Mouse (Mus musculus) hindbrain, postnatal 0 days (tissue): ENCODE results near the gene Ninl. TPM values are rescaled to one million over a fixed set of nuclear protein-coding genes. Genes with fewer than 3 reads are reported as not detected.
"Not testable (repeated sequence)": the region's sequence is repeated elsewhere in the genome, so short reads cannot be mapped to it uniquely, and the experiment has no call there.

ENCODE experiments used
- ATAC-seq: fragments of 200-750 bp; cut with Nextera tagmentation; 2 replicates; pipeline ENCODE4 v1.8.0; 2017; ENCODE audit warnings: mild to moderate bottlenecking, moderate TSS enrichment, moderate library complexity
- DNase-seq: peaks from one replicate; pipeline ENCODE4 v3.0.0-alpha.2; 2015; ENCODE audit warnings: low spot score
- H3K27ac ChIP-seq: fragments of 300-500 bp; sonication (generic); 2 replicates; pipeline ENCODE4 v1.5.1; 2014; ENCODE audit warnings: mild to moderate bottlenecking
- H3K27me3 ChIP-seq: fragments of 300-500 bp; sonication (generic); 2 replicates; pipeline ENCODE4 v1.6.1; 2014; ENCODE audit warnings: low read length, mixed read lengths; ENCODE audit not compliant: insufficient read depth
- H3K36me3 ChIP-seq: fragments of 300-500 bp; sonication (generic); 2 replicates; pipeline ENCODE4 v1.6.1; 2014; ENCODE audit warnings: low read length, mixed read lengths; ENCODE audit not compliant: insufficient read depth
- H3K4me1 ChIP-seq: fragments of 300-500 bp; sonication (generic); 2 replicates; pipeline ENCODE4 v1.6.1; 2014; ENCODE audit warnings: antibody characterized with exemption, low read length, mixed read lengths; ENCODE audit not compliant: insufficient read depth
- H3K4me2 ChIP-seq: fragments of 300-500 bp; sonication (generic); 2 replicates; pipeline ENCODE4 v1.6.1; 2014; ENCODE audit warnings: low read depth, mild to moderate bottlenecking, low read length, moderate library complexity, mixed read lengths
- H3K4me3 ChIP-seq: fragments of 300-500 bp; sonication (generic); 2 replicates; pipeline ENCODE4 v1.5.1; 2014; ENCODE audit warnings: low read length
- H3K9ac ChIP-seq: fragments of 300-500 bp; sonication (generic); replicated peaks from 2 replicates; pipeline ENCODE4 v1.6.1; 2014; ENCODE audit warnings: mild to moderate bottlenecking, low read length, moderate library complexity, mixed read lengths
- H3K9me3 ChIP-seq: fragments of 300-500 bp; sonication (generic); 2 replicates; pipeline ENCODE4 v1.6.1; 2016; ENCODE audit warnings: low read length, mixed read lengths
- CTCF ChIP-seq: IDR thresholded peaks from 2 replicates; pipeline ENCODE4 v1.5.1; 2016; ENCODE audit warnings: antibody characterized with exemption, control low read depth, low read depth
- WGBS: fragments of 180-500 bp; shearing (Covaris S2); extraction: QIAGEN DNeasy Blood & Tissue Kit; methylation state at CpG from one replicate; pipeline ENCODE4 v1.1.7; 2014; 5-methylcytosine and 5-hydroxymethylcytosine counted together
- polyA plus RNA-seq: library from polyadenylated mRNA; unstranded; fragments of >200 nt; fragmentation: Nextera tagmentation; extraction: Ambion mirVana; gene quantifications from 2 replicates; pipeline ENCODE4 v1.2.1, GENCODE M21; 2015
- total RNA-seq: library from RNA; depleted of rRNA; stranded (reverse); fragments of >200 nt; gene quantifications from 2 replicates; pipeline ENCODE4 v1.2.3, GENCODE M21; 2014

The Ninl gene
- total and polyA plus RNA-seq, 2 experiments from 2014 or later: 2.7 to 3.1 TPM

GRCm38 (mm10) chr2:150910295-150910881 lies 128.8 kb downstream of the Ninl start:
- peak overlapping the region; percentile 63 for H3K4me2 ChIP-seq
- H3K4me3 ChIP-seq: peak overlapping the region; percentile 75
- H3K27ac ChIP-seq: no peak overlapping the region
- DNase-seq (no peak), ATAC-seq (no peak)
- 0 out of 2 replicates have a peak, but pooled peaks cover 6% of the 10 kb centered on the region for H3K4me1 ChIP-seq
- TF ChIP-seq CTCF: no peak
- 43% methylated on average over 7 of the region's 10 CpGs for WGBS
- no peaks in the 10 kb centered on the region for H3K36me3 ChIP-seq
- H3K9me3 ChIP-seq: no peaks in the 10 kb centered on the region
- H3K9ac ChIP-seq: peak overlapping the region; percentile 45; the same call in 1 of the 2 replicates
- H3K27me3 ChIP-seq: no peaks in the 10 kb centered on the region; the same call in 1 of the 2 replicates

DNA sequence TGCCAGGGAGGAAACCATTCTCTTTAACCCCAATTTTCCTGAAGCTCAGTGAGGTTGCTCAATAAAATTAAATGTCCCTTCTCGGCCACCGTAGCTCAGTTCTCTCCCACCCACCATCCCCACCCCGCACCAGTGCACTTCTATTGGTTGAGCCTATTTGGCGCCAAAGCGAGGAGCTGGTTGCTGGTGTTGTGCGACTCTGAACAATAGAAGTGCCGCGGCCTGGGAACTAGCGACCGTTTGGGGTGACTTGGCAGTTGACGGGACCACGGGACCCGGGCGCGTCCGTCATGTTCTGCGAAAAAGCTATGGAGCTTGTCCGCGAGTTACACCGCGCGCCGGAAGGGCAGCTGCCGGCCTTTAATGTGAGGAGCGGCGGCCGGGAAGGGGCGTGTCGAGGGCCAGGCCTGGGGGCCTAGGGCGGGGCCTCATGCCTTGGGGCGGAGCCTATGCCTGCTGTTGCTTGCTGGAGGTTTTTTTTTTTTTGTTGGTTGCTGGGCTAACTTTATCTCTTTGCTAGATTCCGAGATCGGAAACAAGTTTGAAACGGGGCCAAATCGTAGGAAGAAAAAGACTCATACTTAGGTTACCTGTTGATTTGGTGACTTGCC lies 129.6 kb downstream of the Ninl start:
- Histone ChIP-seq H3K36me3 (no peaks in the 10 kb centered on the region), H3K4me3 (peak overlapping the region; percentile 75), H3K9me3 (no peaks in the 10 kb centered on the region), H3K27ac (peak overlapping the region; percentile 70), H3K27me3 (no peaks in the 10 kb centered on the region; the same call in 1 of the 2 replicates), H3K4me1 (0 out of 2 replicates have a peak, but pooled peaks cover 6% of the 10 kb centered on the region), H3K9ac (peak overlapping the region; percentile 45), H3K4me2 (peak overlapping the region; percentile 63)
- ATAC-seq (peak; percentile 95), DNase-seq (peak; percentile 98)
- under 1% methylated on average over 35 of the region's 35 CpGs for WGBS
- TF ChIP-seq CTCF: 0 out of 2 replicates have a peak, but pooled peaks have one; percentile 15

GRCm38 (mm10) chr2:150908881-150909280 lies 130.3 kb downstream of the Ninl start:
- H3K9me3 ChIP-seq, H3K27ac ChIP-seq, H3K36me3 ChIP-seq, H3K27me3 ChIP-seq, H3K4me1 ChIP-seq, DNase-seq, ATAC-seq: not testable (repeated sequence)
- peak overlapping the region; percentile 75 for H3K4me3 ChIP-seq
- WGBS: 57% methylated on average over 6 of the region's 6 CpGs
- H3K4me2 ChIP-seq: peak overlapping the region; percentile 63
- H3K9ac ChIP-seq: 0 out of 2 replicates have a peak overlapping the region, but pooled peaks have one; percentile 45

DNA sequence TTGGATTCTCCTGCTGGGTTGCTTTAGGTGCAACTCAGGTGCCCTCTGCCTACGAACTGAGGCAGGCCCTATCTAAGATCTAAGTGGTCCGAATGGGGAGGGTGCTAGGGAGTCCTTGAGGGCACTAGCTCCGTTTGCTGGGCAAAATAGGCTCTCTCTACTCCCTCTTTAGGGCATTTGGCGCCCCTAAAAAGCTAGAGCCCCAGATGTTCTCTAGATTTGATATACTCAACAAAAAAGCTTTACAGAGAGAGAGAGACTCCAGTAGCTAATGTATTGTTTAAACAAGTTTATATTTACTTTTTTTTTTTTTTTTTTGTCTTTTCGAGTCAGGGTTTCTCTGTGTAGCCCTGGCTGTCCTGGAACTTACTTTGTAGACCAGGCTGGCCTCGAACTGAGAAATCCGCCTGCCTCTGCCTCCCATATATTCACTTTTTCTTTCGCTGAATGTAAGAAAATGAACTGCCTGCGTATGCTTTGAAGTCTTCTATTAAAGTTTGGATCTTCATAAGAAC lies 134.2 kb downstream of the Ninl start, which contains the start of gene Gins1:
TSS of gene Gins1 (plus strand) at position 465 of the 515 bp plus-strand sequence.
- peak within 1 kb of the TSS; percentile 87 for H3K4me2 ChIP-seq
- H3K36me3 ChIP-seq: no peaks in the 10 kb centered on the region
- peak within 1 kb of the TSS; percentile 92 for H3K27ac ChIP-seq
- H3K9ac ChIP-seq: peak within 1 kb of the TSS; percentile 80
- H3K4me3 ChIP-seq: peak within 1 kb of the TSS; percentile 64
- no peaks in the 10 kb centered on the region for H3K9me3 ChIP-seq
- H3K4me1 ChIP-seq: peaks cover 9% of the 10 kb centered on the region
- DNase-seq (no peak), ATAC-seq (no peak)
- peak; percentile 31 for TF ChIP-seq CTCF
- H3K27me3 ChIP-seq: no peaks in the 10 kb centered on the region; the same call in 1 of the 2 replicates
- 39% methylated on average over 9 of the region's 9 CpGs for WGBS

- Histone ChIP-seq H3K4me2 (peak within 1 kb of the TSS; percentile 87), H3K36me3 (no peaks in the 10 kb centered on the region), H3K27me3 (no peaks in the 10 kb centered on the region; the same call in 1 of the 2 replicates), H3K27ac (peak within 1 kb of the TSS; percentile 92), H3K9ac (peak within 1 kb of the TSS; percentile 80), H3K4me1 (peaks cover 8% of the 10 kb centered on the region), H3K9me3 (no peaks in the 10 kb centered on the region), H3K4me3 (peak within 1 kb of the TSS; percentile 64)
- under 1% methylated on average over 67 of the region's 72 CpGs for WGBS
- ATAC-seq: peak; percentile 98
- no peak for TF ChIP-seq CTCF
- peak; percentile 98 for DNase-seq
Measured at GRCm38 (mm10) chr2:150904272-150904935, 134.8 kb downstream of the Ninl start, which contains the start of gene Abhd12. Abhd12 (minus strand) TSS chr2:150904741.

GRCm38 (mm10) chr2:150902347-150902746 lies 136.8 kb downstream of the Ninl start:
- Histone ChIP-seq H3K9ac (no peak overlapping the region), H3K27ac (no peak overlapping the region), H3K9me3 (no peaks in the 10 kb centered on the region), H3K27me3 (no peaks in the 10 kb centered on the region; the same call in 1 of the 2 replicates), H3K36me3 (no peaks in the 10 kb centered on the region), H3K4me1 (peaks cover 4% of the 10 kb centered on the region), H3K4me2 (peak overlapping the region; percentile 87), H3K4me3 (peak overlapping the region; percentile 64; the same call in 1 of the 2 replicates)
- 69% methylated on average over 8 of the region's 8 CpGs for WGBS
- no peak for TF ChIP-seq CTCF
- no peak for ATAC-seq
- DNase-seq: no peak
